Mouse (Mus musculus): ENCODE results near the gene Trhr2.

The Trhr2 gene

DNA sequence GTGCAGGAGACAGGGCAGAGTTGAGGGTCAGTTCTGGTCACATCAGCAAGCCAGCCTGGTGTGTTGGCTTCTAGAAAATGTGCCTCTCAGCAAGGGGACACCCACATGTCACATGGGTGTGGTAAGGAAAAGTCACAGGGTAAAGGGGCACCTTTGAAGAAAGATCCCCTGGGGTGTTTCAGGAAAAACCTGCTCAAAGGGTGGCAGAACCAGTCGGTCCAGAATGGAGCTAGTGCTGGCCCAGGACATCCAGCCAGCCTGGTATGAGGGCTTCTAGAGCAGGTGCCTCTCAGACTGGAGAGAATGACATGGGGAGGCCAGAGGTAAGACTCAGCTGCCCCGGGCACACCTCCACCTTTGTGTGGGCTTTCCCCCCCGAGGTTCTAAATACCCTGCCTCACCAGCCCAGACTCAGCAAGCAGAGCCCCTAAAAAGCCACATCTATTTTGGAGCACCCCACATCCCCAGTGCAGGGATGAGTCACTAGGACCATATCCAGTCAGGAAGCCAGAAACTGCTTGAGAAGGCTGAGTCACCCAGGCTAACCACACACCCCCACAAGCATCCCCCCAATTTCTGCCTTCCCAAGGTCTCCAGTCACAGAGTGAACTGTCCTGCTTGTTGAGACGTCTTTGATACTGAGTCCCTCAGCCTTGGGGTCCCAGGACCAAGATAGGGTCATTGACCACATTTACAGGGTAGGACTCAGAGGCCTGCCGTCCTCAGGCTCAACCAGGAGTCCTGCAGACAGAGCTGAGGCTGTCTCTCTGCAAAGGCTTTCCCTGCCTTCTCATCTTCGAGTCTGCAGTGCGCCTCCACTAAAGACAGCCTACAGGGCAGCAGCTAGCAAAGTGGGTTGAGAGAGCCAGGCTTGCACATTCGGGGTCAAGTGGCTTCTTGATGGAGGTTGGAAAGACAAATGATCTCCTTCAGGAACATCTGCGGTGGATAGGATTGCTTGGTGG is 4.6 kb downstream of the Trhr2 start:
- in situ Hi-C loops (cut with MboI, MseI): no loop called here

DNA sequence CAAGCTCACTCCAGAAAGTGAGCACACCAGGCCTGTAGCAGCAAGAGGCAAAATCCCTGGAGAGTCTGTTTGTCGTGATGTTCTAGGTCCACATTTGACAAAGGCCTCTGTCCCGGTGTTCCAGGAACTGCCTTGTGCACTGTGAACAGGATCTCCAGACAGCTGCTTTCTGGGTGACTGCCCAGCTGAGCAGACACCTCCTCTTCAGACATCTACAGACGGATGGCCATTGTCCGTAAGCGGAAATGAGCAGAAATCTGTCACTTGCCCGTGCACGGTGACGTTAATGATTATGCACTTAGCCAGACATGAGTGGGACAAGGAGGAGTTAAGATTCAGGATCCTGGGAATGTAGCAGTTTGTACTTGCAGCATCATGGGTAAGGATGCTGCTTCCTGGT is 6.4 kb downstream of the Trhr2 start:
- in situ Hi-C loops (cut with MboI, MseI): no loop called here

GRCm38 (mm10) chr8:122350309-122351089 is 10.0 kb downstream of the Trhr2 start:
- in situ Hi-C loops (cut with MboI, MseI): no loop called here

DNA sequence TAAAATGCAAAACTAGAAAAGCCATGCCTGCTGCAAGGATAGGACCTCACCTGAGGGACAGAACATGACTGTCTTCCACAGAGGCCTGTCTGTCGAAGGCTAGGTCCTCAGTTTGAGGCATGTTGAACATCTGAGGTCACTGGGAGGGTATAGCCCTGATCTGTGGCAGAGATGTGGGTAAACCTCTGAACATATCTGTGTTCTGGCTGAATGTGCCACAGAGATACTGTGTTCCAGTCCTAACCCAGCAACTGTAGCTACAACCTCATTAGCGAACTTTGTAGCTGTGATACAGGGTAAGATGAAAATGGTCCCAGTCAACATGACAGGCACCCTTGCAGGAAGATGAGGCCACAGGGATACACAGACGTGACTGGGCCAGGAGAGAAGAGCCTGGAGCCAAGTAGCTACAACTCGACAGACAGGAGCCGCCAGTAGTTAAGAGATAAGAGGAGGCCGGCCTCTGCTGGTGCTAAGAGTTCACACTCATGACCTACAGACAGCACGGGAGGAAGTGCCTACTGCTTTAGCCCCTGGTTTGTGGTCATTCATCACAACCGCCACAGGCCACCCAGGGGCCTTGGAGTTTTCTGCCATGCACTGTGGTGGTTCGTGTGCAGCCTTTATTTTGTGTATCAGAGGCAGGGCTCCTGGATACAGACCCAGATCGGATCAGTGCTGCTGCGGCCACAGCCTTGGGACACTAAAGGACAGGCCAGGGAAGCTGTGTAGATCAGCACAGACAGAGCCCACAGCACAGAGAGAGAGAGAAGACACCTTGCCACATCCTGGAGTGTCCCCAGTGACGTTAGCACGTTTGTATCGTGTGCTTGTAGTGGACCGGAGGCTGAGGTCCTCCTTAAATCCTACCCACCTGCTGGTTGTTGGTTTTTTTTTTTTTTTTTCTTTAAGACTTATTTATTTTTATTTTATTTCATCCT is 10.9 kb downstream of the Trhr2 start:
- in situ Hi-C loops (cut with MboI, MseI): loop anchor here (10.0 kb wide), 1 partner anchor 1365 kb away; no protein-coding TSS in a partner anchor

DNA sequence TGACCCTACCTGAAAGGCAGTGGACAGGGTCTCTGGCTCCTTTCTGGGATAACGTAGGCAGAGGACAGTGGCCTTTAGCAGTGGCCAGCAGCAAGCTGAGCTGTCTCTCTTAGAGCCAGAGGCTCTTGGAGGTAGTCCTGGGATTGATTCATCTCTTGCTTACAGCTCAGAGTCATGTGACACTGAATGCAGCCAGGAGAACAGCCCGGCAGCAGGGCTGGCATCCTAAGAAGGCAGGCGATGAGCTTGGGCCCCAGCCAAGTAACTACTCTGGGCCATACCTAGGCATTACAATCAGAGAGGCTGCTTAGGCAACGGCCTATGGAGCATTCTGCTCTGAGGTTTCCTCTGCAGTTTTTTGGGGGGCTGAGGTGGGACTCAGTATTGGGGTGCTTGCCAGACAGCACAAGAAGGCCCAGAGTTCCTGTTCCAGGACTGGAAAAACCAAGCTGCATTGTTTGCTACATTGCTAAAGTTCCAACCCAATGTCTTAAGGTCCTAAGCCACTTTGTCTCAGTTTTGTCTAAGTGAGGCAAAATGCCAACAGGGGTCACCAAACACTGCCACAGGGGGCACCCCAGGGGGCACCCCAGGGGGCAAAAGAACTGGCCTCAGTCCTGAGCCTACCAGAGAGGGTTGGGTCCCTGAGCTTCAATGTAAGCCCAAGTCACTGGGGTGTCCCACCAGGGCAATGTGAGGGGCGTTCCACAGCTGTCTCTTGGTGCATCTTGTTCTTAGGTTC is 12.6 kb downstream of the Trhr2 start:
- in situ Hi-C loops (cut with MboI, MseI): loop anchor here (10.0 kb wide), 1 partner anchor 1367 kb away; no protein-coding TSS in a partner anchor

- in situ Hi-C loops (cut with MboI, MseI): loop anchor here (10.0 kb wide), 1 partner anchor 1369 kb away; no protein-coding TSS in a partner anchor
These were observed 15.1 kb downstream of the Trhr2 start for GRCm38 (mm10) chr8:122345181-122346095.

DNA sequence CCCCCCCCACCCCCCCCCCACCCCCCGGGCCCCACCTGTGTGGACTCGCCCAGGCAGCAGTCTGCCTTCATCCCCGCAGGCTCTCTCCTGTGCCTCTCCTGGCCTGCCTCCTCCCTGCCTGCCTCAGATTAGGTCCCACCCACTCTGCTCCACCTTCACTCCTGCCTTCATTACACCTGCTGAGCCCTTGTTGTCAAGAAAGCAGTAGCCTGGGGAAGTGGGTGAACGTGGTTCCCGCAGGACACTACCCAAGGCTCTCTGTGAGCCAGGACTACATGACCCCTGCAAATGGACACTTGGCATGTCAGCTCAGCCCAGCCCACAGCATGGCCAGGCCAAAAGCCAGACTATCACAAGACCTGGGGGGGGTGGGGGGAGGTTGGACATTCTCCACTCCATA is 16.3 kb downstream of the Trhr2 start:
- in situ Hi-C loops (cut with MboI, MseI): loop anchor here (10.0 kb wide), 1 partner anchor 1371 kb away; no protein-coding TSS in a partner anchor

DNA sequence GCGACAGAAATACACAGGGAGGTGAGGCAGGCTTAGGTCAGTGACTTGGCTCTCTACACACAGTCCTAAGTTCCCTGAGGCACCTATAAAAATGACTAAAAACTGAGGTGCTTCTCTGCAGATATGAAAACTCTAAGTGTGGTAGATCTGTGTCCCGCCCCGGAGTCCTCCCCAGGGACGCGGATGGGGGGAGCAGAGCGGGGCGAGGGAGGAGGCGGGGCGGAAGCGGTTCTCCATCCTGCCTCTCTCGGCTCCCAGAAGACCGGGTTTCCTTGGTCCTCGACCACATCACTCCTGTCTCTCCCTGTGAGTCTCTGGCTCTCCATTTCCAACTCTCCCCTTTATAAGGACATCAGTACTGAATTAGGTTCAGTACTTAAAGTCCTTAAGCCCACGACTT is 16.8 kb downstream of the Trhr2 start:
- in situ Hi-C loops (cut with MboI, MseI): loop anchor here (10.0 kb wide), 1 partner anchor 1371 kb away; no protein-coding TSS in a partner anchor

DNA sequence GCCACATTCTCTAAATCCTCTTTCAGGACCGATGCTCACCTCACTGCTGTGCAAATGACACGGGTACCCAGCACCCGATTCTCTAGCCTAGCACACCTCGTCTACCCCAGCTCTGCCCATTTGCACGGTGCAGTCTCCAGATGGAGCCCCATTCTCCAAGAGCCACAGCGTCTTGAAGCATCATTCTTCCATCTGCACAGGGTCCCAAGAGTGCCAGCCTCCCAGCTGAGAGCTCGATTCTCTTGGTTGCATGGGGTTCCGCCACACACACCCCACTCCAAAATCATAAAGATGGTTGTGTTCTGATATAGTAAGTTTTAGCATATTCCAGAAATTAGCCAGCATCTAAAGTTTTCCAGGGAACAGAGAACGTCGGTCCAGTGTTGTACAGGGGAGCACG is 17.2 kb downstream of the Trhr2 start:
- in situ Hi-C loops (cut with MboI, MseI): loop anchor here (10.0 kb wide), 1 partner anchor 1371 kb away; no protein-coding TSS in a partner anchor

DNA sequence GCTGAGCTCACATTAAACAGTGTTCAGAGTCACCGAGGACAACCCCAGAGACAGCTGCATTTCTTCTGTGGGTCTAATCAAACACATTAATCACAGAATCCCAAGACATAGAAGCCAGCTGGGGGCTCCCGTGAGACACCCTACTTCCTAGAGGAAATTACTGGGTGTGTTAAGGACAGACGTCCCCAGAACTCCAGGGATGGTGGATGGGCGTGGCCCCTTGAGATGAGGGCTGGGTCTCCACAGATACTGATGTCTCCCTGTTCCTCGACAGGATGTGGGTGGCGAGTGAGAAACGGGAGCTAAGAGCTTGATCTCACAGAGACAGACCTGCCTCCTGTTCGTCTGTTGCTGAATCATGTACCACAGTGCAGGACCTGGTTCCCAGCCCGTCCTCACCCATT is 17.7 kb downstream of the Trhr2 start:
- in situ Hi-C loops (cut with MboI, MseI): loop anchor here (10.0 kb wide), 1 partner anchor 1372 kb away; no protein-coding TSS in a partner anchor

DNA sequence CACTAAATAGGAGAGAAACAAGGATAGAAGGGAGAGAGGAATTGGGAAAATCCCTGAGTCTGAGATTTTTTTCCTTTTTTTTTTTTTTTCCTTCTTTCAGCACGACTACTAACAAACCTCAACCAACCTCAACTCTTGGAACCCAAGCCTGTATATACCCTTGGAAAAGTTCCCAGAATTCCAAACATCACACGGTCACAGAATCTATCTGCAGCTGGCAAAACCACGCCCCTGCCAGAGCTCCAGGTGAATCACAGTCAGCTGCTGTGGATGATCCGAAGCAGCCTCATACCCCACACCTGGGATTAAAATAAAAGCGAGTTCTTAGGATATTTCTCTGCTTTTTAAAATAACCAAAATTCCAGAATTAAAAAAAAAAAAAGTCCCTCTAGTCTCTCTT is 18.2 kb downstream of the Trhr2 start:
- in situ Hi-C loops (cut with MboI, MseI): loop anchor here (10.0 kb wide), 1 partner anchor 1372 kb away; no protein-coding TSS in a partner anchor

DNA sequence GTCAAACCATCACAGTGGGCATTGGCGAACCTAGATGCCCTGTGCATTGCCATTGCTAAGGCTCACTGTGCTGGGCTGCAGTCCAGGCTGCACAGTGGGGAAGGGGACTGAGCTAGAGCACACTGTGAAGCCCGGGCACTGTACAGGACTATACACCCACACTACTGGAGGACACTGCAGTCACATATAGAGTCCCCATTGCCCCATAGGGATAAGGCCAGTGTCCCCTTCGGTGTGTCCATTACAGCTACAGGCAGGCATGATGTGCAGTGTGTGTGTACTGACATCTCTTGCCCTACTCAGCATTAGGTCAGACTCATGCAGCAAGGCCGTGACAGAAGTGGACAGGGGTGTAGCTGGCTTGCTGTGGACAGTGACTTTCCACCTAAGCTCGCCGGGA is 18.8 kb downstream of the Trhr2 start:
- in situ Hi-C loops (cut with MboI, MseI): loop anchor here (10.0 kb wide), 1 partner anchor 1373 kb away; no protein-coding TSS in a partner anchor

DNA sequence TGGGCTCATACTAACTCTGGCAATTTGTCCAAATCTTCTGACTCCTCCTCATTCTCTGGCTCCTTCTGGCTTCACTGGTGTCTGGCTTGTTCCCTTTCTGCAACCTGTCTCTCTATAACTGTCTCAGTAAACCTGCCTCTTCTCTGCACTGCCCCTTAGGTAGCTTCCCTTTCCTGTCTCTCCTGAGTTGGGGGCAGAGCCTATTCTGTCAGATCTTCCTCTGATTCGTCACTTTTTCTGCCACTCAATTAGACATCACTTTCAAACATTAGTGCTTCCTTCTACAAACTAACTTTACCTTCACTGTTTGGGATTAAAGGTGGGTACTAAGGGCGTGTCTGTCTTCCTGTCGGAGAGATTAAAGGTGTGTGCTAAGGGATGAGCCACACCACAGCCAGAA is 19.8 kb downstream of the Trhr2 start:
- in situ Hi-C loops (cut with MboI, MseI): loop anchor here (10.0 kb wide), 1 partner anchor 1374 kb away; no protein-coding TSS in a partner anchor

DNA sequence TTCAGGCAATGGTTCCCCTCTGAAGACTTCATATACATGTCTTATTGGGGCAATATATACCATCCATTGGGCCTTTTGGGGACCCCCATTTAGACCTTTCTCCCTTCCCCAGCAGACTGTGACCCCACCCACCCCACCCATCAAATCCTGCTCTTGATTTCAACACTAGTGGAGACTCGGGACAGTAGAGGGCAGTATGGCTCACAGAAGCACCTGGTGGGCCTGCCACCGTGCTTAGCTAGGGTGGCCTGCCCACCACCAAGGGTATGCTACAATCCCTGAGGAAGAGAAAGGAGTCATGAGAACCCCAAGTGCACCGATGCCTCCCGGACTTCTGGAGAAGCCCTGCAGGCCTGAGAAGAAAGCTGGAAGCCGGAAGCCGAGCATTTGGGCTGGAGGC is 21.7 kb downstream of the Trhr2 start:
- in situ Hi-C loops (cut with MboI, MseI): loop anchor here (10.0 kb wide), 1 partner anchor 344 kb away; no protein-coding TSS in a partner anchor

- in situ Hi-C loops (cut with MboI, MseI): loop anchor here (10.0 kb wide), 1 partner anchor 342 kb away; no protein-coding TSS in a partner anchor
These were observed 24.2 kb downstream of the Trhr2 start for GRCm38 (mm10) chr8:122336251-122336910.

- in situ Hi-C loops (cut with MboI, MseI): loop anchor here (10.0 kb wide), 1 partner anchor 341 kb away; no protein-coding TSS in a partner anchor
These were observed 24.8 kb downstream of the Trhr2 start for GRCm38 (mm10) chr8:122335638-122336250.

DNA sequence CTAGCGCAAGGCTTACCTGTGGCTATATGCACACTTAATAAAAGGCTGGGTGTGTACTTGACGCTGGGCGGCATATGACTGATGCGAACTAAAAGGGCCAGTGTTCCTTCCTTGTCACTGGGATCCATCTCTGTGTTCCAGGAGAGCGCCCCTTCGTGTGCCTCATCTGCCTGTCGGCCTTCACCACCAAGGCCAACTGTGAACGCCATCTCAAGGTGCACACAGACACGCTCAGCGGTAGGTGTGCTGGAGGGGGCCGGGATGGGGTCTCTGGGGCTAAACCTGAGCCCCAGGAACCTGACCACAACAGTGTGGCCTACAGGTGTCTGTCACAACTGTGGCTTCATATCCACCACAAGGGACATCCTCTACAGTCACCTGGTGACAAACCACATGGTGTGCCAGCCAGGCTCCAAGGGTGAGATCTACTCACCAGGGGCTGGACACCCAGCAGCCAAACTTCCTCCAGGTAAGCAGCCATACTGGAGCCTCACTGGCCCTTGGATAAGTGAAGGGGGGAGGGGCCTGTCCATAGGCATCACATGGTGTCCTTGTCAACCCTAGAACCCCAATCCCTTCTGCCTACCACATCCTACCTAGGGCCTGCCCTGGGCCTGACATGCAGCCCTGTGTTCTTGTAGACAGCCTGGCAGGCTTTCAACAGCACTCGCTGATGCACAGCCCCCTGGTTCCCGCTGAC is 25.6 kb downstream of the Trhr2 start:
- in situ Hi-C loops (cut with MboI, MseI): loop anchor here (5.0 to 10.0 kb wide), 2 partner anchors 63 to 340 kb away; no protein-coding TSS in a partner anchor

Measured in regulatory T cell (primary cell).